Mouse (Mus musculus): ENCODE measurements at regions not wholly inside any gene's neighbourhood (a gene's known extent, or its start where the extent isn't known, plus 50 kb on each side); places are given as distances from the start of the nearest gene placed in this dataset.
A peak's percentile ranks its signal among the peaks of the same experiment; 100 is the strongest.
"Not testable (repeated sequence)": the region's sequence is repeated elsewhere in the genome, so short reads cannot be mapped to it uniquely, and the experiment has no call there.

GRCm38 (mm10) chr3:17452984-17453383 lies 495.2 kb upstream of the Cypt12 start:
- DNase-seq, result no peak

- no peak for DNase-seq
Observed at GRCm38 (mm10) chr3:17460545-17460944, 487.7 kb upstream of the Cypt12 start.

DNA sequence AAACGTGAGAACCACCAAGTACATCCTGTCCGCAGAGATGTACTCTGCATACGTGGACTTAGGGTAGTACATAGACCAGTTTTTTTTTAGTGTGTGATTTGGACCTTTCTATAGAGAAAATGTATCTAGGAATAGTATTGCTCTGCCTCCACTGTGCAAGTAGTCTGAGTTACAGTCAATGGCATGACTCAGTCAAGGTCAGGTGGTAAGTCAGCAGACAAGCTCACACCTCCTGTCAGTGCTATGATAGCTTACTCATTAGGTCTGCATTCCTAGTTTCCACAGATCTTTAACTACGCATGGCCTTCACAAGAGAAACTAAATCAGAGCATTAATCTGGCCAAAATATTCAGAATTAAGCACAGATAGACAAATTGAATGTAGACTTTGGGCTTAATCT lies 486.8 kb upstream of the Cypt12 start:
- no peak for DNase-seq

DNA sequence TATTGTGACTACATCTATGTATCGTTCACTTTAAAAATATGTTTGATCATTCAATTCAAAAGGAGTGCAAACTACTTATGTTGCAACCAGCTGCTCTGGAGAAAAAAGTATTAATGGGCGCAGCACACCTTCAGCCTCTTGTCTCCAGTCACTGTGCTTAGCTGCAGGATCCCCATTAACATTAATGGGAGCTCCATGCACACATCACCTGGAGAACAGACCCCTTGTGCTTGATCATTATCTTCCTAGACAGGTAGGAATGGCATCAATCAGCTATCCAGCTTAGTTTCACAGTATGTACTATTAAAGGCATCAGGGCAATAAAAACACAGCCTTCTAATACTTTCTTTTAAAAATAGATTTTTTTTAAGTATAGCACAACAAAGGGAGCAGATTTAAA lies 474.4 kb upstream of the Cypt12 start:
- no peak for DNase-seq

DNA sequence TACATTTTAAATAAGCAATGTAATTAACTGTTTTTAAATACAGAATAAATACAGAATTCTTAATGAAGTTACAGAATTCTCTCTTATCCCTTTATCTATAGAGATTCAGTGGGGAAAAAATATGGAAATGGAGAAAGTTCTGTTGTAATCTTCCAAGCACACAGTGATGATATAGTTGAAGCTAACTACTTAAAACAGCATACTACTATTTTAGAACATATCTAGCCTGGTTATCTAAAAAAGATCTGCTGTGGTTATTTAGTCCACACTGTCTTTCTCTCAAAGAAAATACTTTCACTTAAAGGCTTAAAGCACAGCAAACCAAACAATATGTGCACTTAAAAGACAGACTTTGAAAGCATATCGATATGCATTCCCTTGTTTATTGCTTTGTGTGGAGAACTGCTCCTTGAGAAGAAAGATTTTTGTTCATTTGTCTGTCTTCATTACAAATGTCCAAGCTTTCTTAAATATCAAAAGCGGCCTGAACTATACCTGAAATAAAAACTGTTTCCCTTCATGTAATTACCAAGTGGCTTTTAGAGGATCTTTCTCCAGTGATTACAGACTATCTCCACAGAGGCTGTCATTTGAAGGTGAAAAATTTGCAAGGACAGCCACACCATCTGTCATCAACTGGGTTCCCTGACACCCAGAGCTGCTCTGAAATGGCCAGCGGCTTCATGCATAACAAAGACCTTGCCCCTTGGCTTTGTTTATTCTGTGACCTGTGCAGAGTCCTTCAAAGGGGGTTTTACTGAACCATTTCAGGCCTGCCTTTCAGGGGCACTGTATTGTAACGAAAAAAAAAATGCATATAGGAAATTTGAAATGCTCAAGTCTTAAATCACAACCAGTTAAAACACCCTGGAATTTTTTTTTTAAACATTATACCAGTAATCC lies 458.7 kb upstream of the Cypt12 start:
- DNase-seq, result no peak

GRCm38 (mm10) chr3:17490632-17491031 lies 457.6 kb upstream of the Cypt12 start:
- no peak for DNase-seq

GRCm38 (mm10) chr3:17498291-17498690 lies 449.9 kb upstream of the Cypt12 start:
- no peak for DNase-seq

DNA sequence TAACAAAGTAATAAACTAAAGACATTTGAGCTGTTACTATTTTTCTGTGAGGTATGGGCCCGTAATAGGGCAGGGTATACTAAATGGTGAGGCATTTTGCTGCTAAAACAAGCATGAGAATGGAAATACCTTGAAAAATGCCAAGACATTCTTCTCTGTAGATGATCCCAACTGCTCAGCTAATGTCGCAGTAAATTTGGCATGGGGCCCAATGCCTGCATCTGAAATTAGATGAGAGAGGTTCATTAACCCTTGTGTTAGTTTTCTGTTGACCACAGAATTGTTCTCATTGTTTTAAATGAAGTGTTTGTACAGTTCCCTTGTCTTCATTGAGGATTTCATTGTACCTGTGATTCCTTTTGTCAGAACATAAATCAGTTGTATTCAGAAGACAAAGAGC lies 446.7 kb upstream of the Cypt12 start:
- DNase-seq, result no peak

- DNase-seq, result no peak
Observed at GRCm38 (mm10) chr3:17541346-17541745, 406.9 kb upstream of the Cypt12 start.

GRCm38 (mm10) chr3:17547559-17548059 lies 400.6 kb upstream of the Cypt12 start:
- DNase-seq, result no peak

GRCm38 (mm10) chr3:17582487-17582886 lies 365.7 kb upstream of the Cypt12 start:
- DNase-seq, result no peak

DNA sequence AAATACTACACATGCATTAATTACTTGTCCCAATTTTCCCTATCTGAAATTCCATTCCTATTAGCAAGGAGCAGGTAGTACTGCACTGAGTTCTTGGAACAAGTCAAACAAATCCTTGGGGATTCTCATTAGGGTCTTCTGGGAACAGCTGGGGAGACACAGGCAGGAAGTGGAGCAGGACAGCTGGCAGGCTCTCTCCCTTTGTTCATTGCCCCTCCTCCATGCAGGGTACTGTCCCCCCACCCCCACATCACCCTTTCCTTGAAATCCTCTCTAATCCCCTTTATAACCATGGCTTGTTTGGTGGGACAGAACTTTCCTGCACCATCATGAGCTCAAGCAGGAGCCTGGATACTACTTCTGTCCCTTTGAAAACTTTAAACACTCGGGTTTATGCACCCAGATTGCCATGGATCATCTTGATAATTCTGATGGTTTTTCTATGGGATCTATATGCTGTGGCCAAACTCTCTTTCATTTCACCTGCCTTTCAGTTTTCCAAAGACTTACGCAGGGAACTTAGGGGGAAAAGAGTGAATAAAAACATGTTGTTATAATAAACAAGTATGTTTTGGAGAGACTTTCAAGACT lies 358.2 kb upstream of the Cypt12 start:
- DNase-seq, result no peak

- no peak for DNase-seq
Observed at GRCm38 (mm10) chr3:17592463-17592862, 355.7 kb upstream of the Cypt12 start.

GRCm38 (mm10) chr3:17596365-17596764 lies 351.8 kb upstream of the Cypt12 start:
- DNase-seq, result no peak

GRCm38 (mm10) chr3:17613486-17613885 lies 334.7 kb upstream of the Cypt12 start:
- DNase-seq, result no peak

- peak; percentile 20 for DNase-seq
Observed at GRCm38 (mm10) chr3:17616439-17617070, 331.7 kb upstream of the Cypt12 start.

DNA sequence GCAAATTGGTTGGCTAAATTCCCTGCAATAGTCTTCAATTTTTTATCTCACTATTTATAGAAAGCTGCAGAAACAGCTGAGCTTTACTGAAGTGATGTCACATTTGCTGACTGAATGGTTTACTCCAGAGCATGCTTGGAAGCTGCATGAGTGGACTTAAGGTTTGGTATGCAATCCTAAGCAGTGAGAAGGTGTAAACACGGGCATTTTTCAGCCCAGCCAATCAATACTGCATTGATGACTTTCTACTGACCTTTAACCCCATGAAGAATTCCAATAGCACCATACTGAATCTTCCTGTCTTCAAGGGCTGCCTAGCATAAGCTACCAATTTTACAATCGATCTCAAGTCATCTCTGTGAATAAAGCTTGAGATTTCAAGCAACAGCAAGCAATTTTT lies 328.7 kb upstream of the Cypt12 start:
- no peak for DNase-seq

GRCm38 (mm10) chr3:17619890-17620289 lies 328.3 kb upstream of the Cypt12 start:
- DNase-seq, result no peak

GRCm38 (mm10) chr3:17620398-17620797 lies 327.8 kb upstream of the Cypt12 start:
- DNase-seq, result no peak

GRCm38 (mm10) chr3:17632484-17632883 lies 315.7 kb upstream of the Cypt12 start:
- no peak for DNase-seq

GRCm38 (mm10) chr3:17636276-17636675 lies 311.9 kb upstream of the Cypt12 start:
- no peak for DNase-seq

- not testable (repeated sequence) for DNase-seq
Observed at GRCm38 (mm10) chr3:17659988-17660387, 288.2 kb upstream of the Cypt12 start.

DNA sequence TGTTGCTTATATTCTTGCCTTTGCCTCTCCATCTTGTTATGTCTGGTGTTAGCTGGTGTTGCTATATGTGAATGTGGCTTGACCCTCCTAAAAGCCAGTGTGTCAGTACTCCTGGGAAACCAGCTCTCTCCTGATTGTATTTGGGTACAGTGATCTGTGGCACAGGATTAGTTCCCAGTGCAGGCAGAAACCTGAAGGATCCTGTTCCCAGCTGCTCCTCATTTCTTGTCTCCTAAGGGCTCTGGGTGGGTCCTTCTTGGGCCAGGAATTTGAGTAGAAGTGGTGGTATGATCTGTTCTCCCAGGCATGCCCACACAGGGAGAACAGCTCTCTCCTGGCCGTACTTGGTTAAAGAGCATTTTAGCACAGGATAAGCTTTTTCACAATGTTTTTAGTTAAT lies 286.2 kb upstream of the Cypt12 start:
- DNase-seq, result no peak

DNA sequence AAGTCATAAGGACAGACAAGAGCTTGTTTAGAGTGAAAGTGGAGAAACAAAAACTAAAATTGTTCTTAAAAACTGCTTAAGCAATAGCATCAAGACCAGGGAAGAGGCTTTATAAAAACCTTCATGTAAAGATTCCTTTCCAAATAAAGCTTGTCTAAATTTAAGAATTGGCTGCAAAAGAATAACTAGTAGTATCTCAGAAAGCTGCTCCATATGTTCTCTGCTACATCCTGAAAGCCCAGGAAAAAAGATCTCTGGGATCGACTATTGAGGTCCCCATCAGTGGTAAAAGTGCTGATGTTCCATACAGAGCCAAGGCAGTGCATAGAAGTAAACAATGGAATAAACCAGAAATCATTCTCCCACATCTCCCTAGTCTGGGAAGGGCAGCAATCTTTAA lies 281.2 kb upstream of the Cypt12 start:
- DNase-seq, result no peak
